Mouse (Mus musculus): ENCODE data around the gene Rpl13a.
"Not testable (repeated sequence)": the region's sequence is repeated elsewhere in the genome, so short reads cannot be mapped to it uniquely, and the experiment has no call there.

Rpl13a gene

GRCm38 (mm10) chr7:45128624-45129246 is at the start of gene Rpl13a:
Gene Rpl13a (minus strand): TSS chr7:45128761.
- peak; percentile 99 to 100 for DNase-seq

- no peak for DNase-seq
Measured at GRCm38 (mm10) chr7:45176356-45176755, 47.8 kb upstream of the Rpl13a start.

GRCm38 (mm10) chr7:45175929-45176328 is 47.4 kb upstream of the Rpl13a start:
- DNase-seq, result no peak

- no peak for DNase-seq
Measured at GRCm38 (mm10) chr7:45175398-45175797, 46.8 kb upstream of the Rpl13a start.

- no peak for DNase-seq
Measured at GRCm38 (mm10) chr7:45174567-45175280, 46.2 kb upstream of the Rpl13a start.

- DNase-seq, result not testable (repeated sequence)
Measured at GRCm38 (mm10) chr7:45173772-45174171, 45.2 kb upstream of the Rpl13a start.

GRCm38 (mm10) chr7:45172974-45173373 is 44.4 kb upstream of the Rpl13a start:
- peak in 1 of 2 experiments; percentile 38 for DNase-seq

GRCm38 (mm10) chr7:45169495-45169894 is 40.9 kb upstream of the Rpl13a start:
- DNase-seq, result no peak

- DNase-seq, result no peak
Measured at GRCm38 (mm10) chr7:45168656-45169055, 40.1 kb upstream of the Rpl13a start.

GRCm38 (mm10) chr7:45167761-45168445 is 39.3 kb upstream of the Rpl13a start:
- DNase-seq, result no peak

- DNase-seq, result no peak
Measured at GRCm38 (mm10) chr7:45166950-45167401, 38.4 kb upstream of the Rpl13a start.

GRCm38 (mm10) chr7:45165701-45166100 is 37.1 kb upstream of the Rpl13a start:
- no peak for DNase-seq

- DNase-seq, result no peak
Measured at GRCm38 (mm10) chr7:45164833-45165232, 36.3 kb upstream of the Rpl13a start.

- peak; percentile 45 to 49 for DNase-seq
Measured at GRCm38 (mm10) chr7:45163735-45164490, 35.4 kb upstream of the Rpl13a start, which contains the start of gene Slc17a7. Gene Slc17a7 (plus strand): TSS chr7:45163949.

GRCm38 (mm10) chr7:45162996-45163615 is 34.5 kb upstream of the Rpl13a start:
- DNase-seq, result no peak

- DNase-seq, result no peak
Measured at GRCm38 (mm10) chr7:45162551-45162950, 34.0 kb upstream of the Rpl13a start.

GRCm38 (mm10) chr7:45161612-45162473 is 33.3 kb upstream of the Rpl13a start:
- peak; percentile 87 to 90 for DNase-seq

- no peak for DNase-seq
Measured at GRCm38 (mm10) chr7:45160866-45161265, 32.3 kb upstream of the Rpl13a start.

GRCm38 (mm10) chr7:45160316-45160800 is 31.8 kb upstream of the Rpl13a start:
- DNase-seq, result no peak

GRCm38 (mm10) chr7:45158991-45159390 is 30.4 kb upstream of the Rpl13a start:
- DNase-seq, result no peak

- no peak for DNase-seq
Measured at GRCm38 (mm10) chr7:45157459-45157858, 28.9 kb upstream of the Rpl13a start.
